Mouse (Mus musculus): ENCODE measurements around the gene Mroh2a.

GRCm38 (mm10) chr1:88220336-88220735 is 6.5 kb upstream of the Mroh2a start:
- TF ChIP-seq POLR2A (IDR thresholded peaks at IDR 0.05; ENCODE audit: borderline replicate concordance, extremely low read depth, insufficient read depth, insufficient read length, poor library complexity, severe bottlenecking) (no peak), CTCF (IDR thresholded peaks at IDR 0.05; ENCODE audit: borderline replicate concordance, extremely low read depth, insufficient read depth, insufficient read length) (no peak)

Data from brain, embryonic 14.5 days (tissue).